Mouse (Mus musculus): ENCODE measurements around the gene Zfp961.
"Not testable (repeated sequence)": the region's sequence is repeated elsewhere in the genome, so short reads cannot be mapped to it uniquely, and the experiment has no call there.

The Zfp961 gene

DNA sequence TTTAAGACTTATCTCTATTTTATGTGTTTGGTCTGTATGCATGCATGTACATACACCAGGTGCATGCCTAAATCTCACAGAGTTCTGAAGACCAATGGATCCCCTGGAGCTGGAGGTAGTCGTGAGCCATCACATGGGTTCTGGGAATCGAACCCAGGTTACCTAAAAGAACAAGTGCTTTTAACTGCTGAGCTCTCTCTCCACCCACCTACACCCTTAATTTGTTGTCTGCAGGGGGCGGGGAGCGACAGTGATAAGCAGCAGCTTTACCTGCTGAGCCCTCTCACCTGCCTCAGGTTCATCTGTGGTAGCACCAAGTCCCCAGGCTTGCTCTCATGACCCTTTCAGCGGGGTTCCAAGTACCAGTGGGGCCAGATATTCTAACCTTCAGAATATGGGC lies 11.0 kb downstream of the Zfp961 start:
- DNase-seq (ENCODE audit: low spot score) = no peak

DNA sequence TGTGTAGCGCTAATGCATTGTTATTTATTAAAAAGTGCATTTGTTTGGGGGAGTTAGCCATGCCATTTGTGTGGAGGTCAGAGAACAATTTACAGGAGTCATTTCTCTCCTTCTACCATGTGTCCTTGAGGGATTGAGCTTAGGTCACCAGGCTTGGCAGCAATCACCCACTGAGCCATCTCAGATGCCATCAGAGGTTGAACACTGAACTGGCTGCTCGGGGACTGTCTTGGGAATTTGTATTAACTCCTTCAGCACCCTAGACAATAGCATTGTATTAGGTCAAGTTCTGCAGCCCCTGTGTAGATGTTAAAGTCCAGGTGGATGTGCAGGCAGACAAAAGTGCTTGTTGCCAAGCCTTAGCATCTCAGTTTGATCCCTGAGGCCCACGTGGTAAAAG lies 13.2 kb downstream of the Zfp961 start:
- no peak for DNase-seq (ENCODE audit: low spot score)

DNA sequence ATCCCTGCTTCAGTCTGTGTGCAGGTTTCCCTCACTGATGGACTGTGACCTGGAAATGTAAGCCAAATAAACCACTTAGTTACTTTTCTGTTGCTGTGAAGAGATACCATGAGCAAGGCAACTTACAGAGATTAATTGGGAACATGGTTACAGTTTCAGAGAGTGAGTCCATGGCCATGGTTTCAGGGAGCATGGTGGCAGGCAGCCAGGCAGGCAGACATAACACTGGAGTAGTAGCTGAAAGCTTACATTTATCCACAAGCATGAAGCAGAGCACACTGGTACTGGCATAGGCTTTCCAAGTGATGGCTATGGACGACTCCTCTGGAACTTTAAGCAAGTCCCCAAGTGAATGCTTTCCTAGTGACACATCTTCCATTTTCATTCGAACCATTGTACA lies 14.3 kb downstream of the Zfp961 start:
- no peak for DNase-seq (ENCODE audit: low spot score)

DNA sequence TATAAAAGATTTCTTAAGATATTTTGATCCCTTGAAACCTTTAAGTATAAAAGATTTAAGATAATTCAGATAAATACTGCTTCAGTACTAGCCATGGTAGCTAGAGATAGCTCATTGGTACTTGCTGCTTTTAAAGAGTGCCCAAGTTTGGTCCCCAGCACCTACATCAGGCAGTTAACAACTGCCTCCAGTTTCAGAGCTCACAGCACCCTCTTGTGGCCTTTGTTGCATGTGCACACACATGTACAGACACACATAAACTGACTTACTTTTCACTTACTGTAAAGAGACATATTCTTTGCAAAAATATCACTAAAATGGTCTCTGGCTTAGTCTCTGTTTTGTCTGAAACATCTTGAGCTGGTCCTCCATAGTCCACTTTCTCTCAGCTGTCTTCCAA lies 15.6 kb downstream of the Zfp961 start:
- DNase-seq (ENCODE audit: low spot score) = no peak

DNA sequence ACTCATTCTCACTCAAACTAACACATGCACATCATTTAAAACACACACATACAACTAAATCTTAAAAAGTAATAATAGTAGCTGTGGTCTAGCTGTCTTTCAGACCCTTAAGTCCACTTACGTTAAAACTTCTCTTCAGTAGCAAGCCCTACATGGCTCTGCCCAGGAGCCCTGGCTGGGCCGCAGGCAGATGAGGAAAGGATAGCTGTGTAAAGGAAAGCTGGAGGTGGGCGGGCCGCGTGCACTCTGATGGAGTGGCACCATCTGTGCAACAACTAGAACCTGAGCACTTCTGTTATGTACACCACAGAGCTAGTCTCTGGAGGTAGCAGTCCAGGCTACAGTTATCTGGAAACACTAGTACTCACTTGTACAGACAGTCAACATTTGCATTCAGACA lies 16.4 kb downstream of the Zfp961 start:
- no peak for DNase-seq (ENCODE audit: low spot score)

DNA sequence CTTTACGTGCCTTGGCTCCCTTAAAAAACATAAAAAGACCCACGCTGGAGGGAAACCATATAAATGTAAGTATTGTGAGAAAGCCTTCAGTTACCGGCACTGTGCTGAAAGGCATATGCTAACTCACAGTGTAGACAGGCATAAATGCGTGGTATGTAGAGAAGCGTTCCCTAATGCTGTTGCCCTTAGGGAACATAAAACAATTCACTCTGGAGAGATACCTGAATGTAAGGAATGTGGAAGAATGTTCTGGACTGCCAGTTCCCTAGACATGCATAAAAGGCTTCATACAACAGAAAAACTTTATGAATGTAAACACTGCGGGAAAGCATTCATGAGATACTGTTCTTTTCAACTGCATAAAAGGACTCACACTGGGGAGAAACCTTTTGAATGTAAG lies 17.3 kb downstream of the Zfp961 start:
- DNase-seq (ENCODE audit: low spot score) = no peak

DNA sequence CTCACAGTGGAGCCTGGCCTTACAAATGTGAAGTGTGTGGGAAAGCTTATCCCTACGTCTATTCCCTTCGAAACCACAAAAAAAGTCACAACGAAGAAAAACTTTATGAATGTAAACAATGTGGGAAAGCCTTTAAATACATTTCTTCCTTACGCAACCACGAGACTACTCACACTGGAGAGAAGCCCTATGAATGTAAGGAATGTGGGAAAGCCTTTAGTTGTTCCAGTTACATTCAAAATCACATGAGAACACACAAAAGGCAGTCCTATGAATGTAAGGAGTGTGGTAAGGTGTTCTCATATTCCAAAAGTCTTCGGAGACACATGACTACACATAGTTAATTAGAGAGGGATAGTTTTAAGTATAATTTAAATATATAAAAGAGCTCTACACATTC lies 17.8 kb downstream of the Zfp961 start:
- DNase-seq (ENCODE audit: low spot score) = no peak

DNA sequence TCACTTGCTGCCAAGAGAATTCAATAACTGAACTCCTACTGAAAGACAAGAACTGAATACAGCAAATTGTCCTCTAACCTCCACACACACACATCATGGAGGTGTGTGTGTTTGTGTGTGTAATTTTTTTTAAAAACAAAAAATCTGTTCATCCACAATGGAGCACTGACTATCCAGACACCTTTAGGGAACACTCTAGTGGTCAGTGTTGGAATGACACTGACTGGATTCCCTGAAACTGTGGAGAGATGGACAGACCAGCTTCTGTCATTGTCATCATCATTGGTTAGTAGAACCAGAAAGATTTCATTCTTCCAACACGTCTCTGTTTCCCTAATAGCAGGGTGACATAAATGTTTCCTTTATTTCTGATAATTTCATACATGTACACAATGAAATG lies 21.1 kb downstream of the Zfp961 start:
- peak; percentile 16 for DNase-seq (ENCODE audit: low spot score)

DNA sequence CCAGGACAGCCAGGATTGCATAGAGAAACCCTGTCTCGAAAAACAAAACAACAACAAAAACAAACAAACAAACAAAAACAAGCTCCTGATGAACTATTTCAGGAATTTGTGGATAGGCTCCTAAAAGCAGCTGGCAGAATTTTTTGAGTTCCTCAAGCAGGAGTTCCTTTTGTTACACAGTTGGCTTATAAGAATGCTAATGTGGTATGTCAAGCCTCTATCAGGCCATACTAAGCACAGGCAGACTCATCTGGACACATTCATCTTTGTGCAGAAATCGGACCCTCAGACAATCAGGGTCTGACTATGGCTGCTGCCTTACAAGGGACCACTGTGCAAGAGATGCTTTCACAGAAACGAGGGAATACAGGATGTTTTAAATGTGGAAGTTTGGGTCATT lies 23.4 kb downstream of the Zfp961 start:
- no peak for DNase-seq (ENCODE audit: low spot score)

DNA sequence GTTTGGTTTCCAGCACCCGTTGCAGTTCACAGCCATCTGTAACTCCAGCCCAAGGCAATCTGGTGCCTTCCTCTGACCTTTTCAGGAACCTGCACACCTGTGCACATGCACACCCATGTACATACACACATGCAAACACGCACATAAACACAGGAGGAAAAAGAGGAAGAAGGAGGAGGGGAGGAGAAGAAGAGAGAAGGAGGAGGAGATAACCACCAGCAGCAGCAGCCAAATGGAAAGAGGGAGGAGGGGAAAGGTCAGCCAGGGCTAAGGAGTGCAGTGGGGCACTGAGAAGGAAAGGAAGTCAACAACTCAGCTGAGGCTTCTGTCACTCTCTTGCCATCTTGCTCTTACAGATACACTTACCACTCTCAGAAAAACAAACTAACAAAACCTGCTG lies 30.2 kb downstream of the Zfp961 start:
- no peak for DNase-seq (ENCODE audit: low spot score)

DNA sequence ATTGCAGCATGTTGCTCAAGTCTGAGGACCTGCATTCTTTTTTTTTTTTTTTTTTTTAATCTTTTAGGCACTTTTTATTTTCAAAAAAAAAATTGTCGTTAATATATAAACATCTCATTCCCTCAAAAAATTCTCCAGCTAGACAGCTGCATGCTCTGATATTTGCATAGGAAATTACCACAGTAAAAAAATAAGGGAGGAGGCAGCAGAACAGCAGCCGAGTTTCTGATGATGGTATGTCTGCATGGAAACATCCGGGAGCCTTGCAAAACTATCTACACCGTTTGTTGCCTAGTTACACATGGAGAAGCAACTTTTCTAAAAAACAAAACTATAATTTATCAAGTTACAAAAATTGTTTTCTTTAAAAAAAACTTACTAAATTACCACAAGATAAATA lies 30.6 kb downstream of the Zfp961 start:
- no peak for DNase-seq (ENCODE audit: low spot score)

DNA sequence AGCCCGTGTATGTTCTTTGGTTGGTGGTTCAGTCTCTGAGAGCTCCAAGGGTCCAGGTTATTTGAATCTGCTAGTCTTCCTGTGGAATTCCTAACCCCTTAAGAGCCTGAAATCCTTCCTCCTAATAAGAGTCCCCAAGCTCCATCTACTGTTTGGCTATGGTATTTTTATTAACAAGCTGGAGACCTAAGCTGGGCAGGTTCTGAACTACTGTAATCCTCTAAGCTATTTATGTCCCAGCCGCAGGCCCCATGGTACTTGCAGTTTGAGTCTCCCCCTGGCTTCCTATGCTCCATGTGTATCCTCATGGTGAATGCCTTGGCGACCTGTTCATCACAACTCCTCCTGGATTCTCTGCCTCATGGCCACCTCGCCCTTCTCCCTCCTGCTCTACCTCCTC lies 33.8 kb downstream of the Zfp961 start:
- no peak for DNase-seq (ENCODE audit: low spot score)

DNA sequence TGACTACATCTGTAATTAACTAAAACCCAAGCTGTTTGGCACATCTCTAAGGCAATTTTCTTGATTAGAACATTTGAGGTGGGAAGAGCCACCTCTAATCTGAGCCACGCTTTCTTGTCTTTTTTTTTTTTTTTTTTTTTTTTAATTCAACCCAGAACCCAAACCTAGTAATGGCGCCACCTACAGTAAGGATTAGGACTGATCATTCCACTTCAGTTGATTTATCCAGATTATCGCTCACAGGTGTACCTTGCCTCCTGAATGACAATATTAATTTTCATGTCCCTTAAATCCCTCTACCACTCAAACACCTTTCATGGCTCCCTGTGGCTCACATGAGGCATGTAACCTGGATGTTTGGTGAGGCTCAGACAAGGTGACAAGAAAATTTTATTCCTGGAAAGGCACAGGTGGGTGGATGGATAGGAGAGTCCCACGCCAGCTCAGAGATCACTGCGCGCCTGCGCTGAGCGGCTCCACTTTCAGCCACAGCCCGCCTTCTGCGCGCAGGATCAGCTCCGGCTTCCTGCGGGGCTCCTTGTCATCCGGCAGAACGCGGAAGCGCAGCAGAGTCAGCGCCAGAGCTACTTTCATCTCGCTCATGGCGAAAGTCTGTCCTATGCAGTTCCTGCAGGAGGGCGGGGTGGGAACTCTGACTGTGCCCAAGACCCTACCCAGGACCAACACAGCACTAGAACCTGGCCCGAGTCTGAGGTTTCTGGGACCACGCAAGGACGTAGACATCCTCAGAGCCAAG lies 37.5 kb downstream of the Zfp961 start:
- DNase-seq (ENCODE audit: low spot score) = no peak

DNA sequence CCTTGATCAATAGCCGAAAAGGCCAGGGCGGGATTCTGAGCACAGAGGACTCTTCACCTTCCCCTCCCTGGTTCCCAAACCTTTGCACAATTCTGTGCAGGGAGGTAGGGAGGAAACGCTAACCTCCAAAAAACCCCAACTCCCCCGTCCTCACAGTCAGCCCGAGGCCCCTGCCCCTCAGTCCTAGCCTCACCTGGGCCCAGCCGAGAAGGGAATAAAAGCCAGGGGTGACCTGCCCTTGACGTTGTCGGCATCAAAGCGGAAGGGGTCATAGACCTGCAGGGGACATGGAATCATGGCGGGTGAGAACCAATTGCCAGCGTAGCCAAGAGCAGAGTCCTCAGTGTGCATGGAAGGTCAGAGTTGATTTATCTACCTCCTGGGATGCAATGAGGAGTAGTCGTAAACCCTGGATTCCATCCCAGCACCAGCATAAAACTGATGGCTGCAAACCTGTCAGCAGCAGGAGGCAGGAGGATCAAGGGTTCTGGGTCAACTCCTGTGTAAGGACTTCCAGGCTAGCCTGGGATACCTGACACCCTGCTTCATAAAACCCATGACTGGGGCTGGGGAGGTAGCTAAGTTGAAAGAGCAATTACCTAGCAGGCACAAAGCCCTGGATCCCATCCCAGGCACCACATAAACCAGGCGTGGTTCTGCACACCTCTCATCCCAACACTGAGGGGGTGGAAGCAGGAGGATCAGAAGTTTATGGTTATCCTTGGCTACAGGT lies 38.2 kb downstream of the Zfp961 start:
- no peak for DNase-seq (ENCODE audit: low spot score)

DNA sequence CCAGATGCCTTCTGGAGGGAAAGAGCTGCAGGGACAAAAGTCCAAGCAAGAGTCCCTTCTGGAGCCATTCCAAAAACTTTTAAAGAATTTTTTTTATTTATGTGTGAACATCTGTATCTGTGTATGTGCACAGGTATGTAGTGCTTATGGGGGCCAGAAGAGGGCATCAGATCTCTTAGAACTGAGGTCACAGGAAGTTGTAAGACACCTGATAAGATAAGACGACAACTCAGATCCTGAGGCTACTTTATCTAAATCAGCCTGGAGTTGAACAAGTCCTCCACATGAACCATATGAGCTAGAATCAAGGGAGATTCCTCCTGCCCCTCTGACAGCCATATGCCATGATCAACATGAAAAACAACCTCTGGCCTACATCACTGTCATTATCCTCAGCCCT lies 48.6 kb downstream of the Zfp961 start:
- DNase-seq (ENCODE audit: low spot score) = no peak

DNA sequence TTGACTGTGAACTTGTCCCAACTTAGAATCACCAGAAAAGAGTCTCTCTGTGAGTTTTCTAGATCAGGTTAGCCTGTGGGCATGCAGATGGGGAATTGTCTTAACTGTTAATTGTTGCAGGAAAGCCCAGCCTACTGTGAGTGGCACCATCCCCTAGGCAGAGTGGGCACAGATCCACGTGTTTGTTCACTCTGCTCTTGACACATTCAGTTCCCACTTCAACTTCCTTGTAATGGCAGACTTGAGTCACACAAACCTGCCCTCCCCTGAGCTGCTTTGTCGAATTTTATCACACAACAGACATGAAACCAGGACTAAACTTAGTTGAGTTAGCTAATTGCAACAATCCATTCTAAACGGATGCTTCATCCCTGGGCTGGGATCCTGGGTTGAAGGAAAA lies 49.4 kb downstream of the Zfp961 start:
- DNase-seq (ENCODE audit: low spot score) = no peak

DNA sequence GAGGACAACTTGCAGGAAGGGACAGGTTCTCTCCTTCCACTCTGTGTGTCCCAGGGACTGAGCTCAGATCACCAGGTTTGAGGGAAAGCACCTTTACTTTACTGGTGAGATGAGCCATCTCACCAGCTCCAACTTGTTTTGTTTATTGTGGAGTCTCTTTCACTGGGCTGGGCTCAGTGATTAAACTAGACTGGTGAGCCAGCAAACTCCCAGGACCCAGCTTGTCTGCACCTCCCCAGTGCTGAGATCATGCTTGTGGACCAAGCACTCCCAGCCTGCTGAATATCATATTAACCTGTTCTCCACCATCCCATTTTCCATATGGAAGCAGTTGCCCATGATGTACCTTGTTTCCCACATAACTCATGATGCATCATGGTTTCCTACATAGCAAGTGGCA lies 52.1 kb downstream of the Zfp961 start:
- no peak for DNase-seq (ENCODE audit: low spot score)

DNA sequence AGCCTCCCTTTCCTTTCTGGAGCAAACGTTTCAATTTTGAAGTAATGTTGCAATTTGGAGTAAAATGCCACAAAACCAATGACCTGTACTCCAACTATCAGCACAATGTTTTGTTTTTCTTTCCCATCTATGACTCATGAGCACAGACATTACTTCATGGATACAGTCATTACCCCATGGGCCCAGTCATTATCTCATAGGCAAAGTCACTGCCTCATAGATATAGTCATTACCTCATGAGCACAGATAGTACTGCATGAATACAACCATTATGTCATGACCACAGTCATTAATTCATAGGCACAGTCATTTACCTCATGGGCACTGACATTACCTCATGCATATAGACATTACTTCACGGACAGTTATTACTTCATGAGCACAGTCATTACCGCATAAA lies 55.1 kb downstream of the Zfp961 start:
- DNase-seq (ENCODE audit: low spot score) = no peak

DNA sequence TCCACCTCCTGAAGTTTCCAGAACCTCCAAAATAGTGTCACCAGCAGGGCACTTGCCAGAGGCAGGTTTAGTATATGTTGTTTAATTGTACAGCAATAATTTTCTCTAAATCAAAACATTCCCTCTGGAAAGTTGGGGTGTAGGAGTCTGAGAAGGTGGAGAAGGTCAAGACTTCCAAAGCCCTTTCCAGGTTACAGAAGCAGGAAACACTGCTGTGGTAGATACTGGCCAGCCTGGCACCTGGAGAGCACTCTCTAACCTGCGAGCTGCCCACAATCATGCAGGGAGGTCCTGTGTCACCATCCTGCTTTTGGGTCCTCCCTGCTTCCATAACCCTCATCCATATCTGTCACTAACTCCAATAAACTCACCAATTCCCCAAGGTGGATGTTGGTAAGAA lies 55.9 kb downstream of the Zfp961 start:
- no peak for DNase-seq (ENCODE audit: low spot score)

DNA sequence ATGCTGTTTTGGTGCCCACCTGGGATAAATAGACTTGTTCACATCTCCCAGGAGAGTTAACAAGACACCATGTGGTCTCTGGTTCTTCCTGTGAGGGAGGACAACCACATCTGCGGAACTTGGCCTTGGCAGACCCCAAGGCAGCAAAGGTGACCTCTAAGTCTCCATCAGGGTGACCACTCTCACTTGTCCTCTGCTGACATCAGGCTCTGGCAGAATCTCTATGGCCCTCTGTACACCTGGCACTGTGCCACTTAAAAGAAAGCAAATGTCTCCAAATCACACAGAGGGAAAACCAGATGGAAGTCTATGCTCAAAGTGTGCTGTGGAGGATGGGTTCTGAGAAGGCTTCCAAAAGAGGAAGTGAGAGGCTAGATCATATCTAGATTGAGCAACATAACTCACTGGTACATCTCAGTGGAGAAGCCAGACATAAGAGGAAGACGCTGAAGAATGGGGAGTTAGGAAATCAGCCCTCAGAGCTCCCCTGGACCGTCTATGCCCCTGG lies 57.4 kb downstream of the Zfp961 start:
- no peak for DNase-seq (ENCODE audit: low spot score)

DNA sequence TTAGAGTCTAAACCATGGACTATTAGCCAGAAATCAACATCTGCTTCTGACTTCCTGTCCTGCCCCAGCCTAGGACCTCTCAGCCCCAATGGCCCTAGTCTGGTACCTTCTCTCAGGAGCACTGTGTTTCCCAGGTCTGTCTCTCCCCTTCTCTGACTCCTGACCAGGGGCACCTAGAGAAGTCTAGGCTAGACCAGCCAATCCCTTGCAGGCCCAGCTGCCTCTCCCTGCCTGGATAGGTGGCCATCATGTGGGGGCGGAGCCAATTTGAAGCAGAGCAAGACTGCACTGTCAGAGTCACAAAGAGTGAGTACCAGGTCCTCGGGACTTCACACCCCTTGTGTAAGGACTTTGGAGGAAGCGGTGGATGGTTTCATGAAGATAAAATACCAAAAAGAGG lies 58.6 kb downstream of the Zfp961 start, which contains the start of gene Cyp4f18:
TSS of gene Cyp4f18 (minus strand) at position 154 of the 400 bp plus-strand sequence.
- no peak for DNase-seq (ENCODE audit: low spot score)

DNA sequence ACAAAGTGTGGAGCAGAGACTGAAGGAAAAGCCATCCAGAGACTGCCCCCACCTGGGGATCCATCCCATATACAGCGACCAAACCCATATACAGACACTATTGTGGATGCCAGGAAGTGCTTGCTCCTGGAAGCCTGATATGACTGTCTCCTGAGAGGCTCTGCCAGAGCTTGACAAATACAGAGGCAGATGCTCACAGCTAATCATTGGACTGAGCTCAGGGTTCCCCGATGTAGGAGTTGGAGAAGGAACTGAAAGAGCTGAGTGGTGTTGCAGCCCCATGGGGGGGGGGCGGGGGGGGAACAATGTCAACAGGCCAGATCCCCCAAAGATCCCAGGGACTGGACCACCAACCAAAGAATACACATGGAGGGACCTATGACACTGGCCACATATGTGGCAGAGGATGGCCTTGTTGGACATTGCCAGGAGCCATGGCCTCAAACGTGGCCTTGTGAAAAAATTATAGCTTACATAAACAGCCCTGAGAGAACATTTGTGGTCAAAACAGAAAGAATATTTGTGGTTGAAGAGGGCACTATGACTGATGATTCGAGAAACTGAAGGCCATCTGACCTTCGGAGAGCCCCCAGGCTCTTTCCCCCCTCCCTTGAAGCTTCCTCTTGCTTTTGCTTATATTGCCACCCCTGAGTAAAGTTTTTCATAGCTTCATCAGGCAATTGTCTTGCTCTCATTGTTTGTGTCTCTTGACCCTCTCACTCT lies 62.8 kb downstream of the Zfp961 start:
- DNase-seq (ENCODE audit: low spot score) = not testable (repeated sequence)

DNA sequence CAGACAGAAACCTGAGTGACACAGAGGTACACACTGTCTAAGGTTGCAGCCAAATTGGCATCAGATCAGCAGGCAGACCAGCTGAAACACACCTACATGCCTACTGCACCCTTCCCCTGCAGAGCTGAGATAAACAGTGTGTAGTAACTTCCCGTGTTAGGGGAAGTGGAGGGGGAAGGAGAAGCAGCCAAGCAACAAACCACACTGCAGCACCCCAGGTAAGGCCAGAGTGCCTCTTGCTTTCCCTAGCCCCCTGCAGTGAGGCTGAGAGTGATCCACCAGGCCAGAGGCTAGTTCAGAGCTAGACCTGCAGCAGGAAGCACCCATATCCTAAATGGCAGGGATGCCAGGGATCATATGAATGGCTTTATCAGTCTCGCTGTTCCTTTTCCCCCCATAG lies 66.5 kb downstream of the Zfp961 start:
- DNase-seq (ENCODE audit: low spot score) = not testable (repeated sequence)

All from c-Kit-positive CD71-positive TER-119-positive erythroid progenitor cells, embryonic 14.5 days (primary cell).